Mouse (Mus musculus): ENCODE measurements around the gene Exosc10. TPM values are rescaled to one million over a fixed set of nuclear protein-coding genes. Genes with fewer than 3 reads are reported as not detected.

Gene Exosc10
- polyA plus RNA-seq, 1 experiment from 2014 or later = 95.6 TPM

DNA sequence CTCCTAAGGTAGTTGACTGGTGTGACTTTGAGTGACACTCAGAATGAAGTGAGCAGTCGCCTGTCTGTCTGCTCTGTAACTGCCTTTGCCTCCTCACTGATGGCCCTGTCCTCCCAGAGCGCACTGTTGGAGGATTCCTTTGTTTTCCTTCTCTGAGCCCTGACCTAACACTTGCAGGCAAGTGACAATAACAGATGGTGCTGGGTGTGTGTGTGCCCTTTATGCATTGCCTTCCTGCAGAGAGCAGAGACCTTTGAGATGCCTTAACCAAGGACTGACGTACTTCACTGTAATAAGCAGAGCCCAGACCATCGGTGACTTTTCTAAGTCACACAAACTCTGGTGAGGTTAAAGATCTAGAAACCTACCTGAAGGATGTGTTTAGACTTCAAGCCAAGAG is 26.9 kb upstream of the Exosc10 start:
- no peaks in the 10 kb centered on the region for H3K9me3 ChIP-seq
- ATAC-seq (ENCODE audit: low FRiP score, low read depth) = no peak
- peaks cover 87% of the 10 kb centered on the region for H3K36me3 ChIP-seq
- H3K9ac ChIP-seq = no peak overlapping the region
- H3K27me3 ChIP-seq (replicated peaks) = no peaks in the 10 kb centered on the region
- WGBS = 60% methylated on average over 4 of the region's 4 CpGs
- no peak overlapping the region for H3K4me2 ChIP-seq (replicated peaks)
- no peak overlapping the region for H3K4me3 ChIP-seq
- H3K27ac ChIP-seq = no peak overlapping the region
- no peaks in the 10 kb centered on the region for H3K4me1 ChIP-seq

DNA sequence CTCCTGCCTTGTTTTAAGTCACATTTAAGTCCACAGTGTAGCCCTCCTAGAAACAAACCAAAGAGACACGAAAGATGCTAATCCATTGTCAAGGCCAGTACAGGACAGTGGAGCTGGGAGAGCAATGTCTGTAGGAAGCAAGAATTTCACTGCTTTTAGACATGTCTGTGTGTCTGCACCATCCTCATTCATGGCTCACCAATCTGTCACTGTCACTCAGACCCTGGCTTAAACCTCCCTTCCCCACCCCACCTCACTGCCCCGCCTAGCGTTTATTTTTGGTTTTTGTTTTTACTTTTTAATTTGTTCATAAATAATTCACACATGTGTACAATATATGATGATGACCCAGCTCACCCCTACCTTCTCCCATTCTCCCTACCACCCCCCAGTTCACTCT is 25.7 kb upstream of the Exosc10 start:
- Histone ChIP-seq H3K9me3 (no peaks in the 10 kb centered on the region), H3K27me3 (replicated peaks) (no peaks in the 10 kb centered on the region), H3K27ac (no peak overlapping the region), H3K4me3 (no peak overlapping the region), H3K4me2 (replicated peaks) (no peak overlapping the region), H3K36me3 (peaks cover 87% of the 10 kb centered on the region), H3K4me1 (no peaks in the 10 kb centered on the region), H3K9ac (no peak overlapping the region)
- WGBS = 93% methylated on average over 3 of the region's 3 CpGs
- ATAC-seq (ENCODE audit: low FRiP score, low read depth) = no peak

DNA sequence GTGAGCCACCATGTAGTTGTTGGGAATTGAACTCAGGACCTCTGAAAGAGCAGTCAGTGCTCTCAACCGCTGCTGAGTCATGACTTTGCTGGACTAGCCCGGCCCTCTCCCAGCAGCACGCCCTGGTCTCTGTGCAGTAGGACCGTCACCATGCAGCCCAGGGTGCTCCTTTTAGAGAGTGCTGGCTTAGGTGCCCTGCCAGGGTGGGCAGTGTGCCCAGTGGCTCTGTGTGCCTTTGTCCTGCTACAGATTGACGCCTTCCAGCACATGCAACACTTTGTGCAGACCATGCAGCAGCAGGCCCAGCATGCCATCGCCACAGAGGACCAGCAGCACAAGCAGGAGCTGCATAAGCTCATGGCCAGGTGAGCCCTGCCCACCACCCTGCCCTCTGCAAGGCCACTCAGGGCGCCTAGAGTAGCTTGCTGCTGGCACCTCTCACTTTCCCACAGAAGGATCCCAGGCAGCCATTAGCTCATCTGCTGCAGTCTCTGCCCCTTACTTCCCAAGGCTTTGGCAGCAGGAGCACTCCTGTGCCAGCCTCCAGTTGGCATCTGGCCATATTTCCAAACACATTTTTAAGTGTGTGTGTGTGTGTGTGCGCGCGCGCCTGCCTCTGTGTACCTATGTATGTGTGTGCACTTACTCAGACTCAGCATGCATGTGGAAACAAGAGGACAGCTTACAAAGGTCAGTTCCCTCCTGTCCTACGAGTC is 24.5 kb upstream of the Exosc10 start:
- WGBS = 93% methylated on average over 12 of the region's 12 CpGs
- H3K27ac ChIP-seq = no peak overlapping the region
- H3K9me3 ChIP-seq = no peaks in the 10 kb centered on the region
- no peak overlapping the region for H3K9ac ChIP-seq
- H3K4me1 ChIP-seq = no peaks in the 10 kb centered on the region
- no peak for ATAC-seq (ENCODE audit: low FRiP score, low read depth)
- H3K4me3 ChIP-seq = no peak overlapping the region
- no peaks in the 10 kb centered on the region for H3K27me3 ChIP-seq (replicated peaks)
- H3K36me3 ChIP-seq = peaks cover 90% of the 10 kb centered on the region
- no peak overlapping the region for H3K4me2 ChIP-seq (replicated peaks)

DNA sequence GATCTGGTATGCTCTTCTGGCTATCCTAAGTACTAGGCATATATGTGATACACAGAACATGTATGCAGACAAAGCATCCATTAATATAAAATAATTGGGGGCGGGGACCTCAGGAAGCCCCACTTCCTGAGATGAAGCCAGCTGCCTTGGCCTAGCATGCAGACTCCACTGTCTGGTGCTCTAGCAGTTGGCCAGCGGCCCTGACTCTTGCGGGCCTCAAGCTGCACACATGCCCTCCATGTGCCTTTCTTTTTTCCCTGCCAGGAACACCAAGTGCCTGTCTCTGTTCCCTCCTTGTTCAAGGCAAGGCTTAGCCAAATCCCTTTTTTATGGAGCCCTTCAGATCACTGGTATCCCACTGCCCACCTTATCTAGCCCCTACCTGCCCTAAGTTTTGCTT is 22.4 kb upstream of the Exosc10 start:
- 99% methylated on average over 3 of the region's 3 CpGs for WGBS
- Histone ChIP-seq H3K9ac (no peak overlapping the region), H3K4me1 (no peaks in the 10 kb centered on the region), H3K4me2 (replicated peaks) (no peak overlapping the region), H3K27me3 (replicated peaks) (no peaks in the 10 kb centered on the region), H3K4me3 (no peak overlapping the region), H3K36me3 (peaks cover 95% of the 10 kb centered on the region), H3K27ac (no peak overlapping the region), H3K9me3 (no peaks in the 10 kb centered on the region)
- ATAC-seq (ENCODE audit: low FRiP score, low read depth) = no peak

DNA sequence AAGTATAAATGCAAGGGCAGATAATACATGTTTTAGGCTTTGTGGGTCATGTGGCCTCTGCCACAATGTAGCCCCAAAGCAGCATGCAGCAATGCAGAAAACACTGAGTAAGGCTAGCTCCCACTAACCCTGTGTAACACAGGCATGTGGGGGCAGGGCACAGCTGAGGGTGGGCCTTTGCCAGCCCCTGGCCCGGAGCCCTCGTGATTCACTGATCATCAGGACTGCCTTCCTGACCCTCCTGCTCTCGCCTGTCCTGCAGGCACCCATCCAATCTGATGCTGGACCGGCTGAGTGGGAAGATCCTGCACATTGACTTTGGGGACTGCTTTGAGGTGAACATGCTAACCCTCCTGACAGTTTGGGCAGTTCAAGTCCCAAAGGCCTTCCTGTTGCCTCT is 9.1 kb upstream of the Exosc10 start:
- no peaks in the 10 kb centered on the region for H3K4me1 ChIP-seq
- no peak for ATAC-seq (ENCODE audit: low FRiP score, low read depth)
- no peaks in the 10 kb centered on the region for H3K27me3 ChIP-seq (replicated peaks)
- no peak overlapping the region for H3K9ac ChIP-seq
- no peaks in the 10 kb centered on the region for H3K9me3 ChIP-seq
- H3K4me3 ChIP-seq = no peak overlapping the region
- no peak overlapping the region for H3K27ac ChIP-seq
- no peak overlapping the region for H3K4me2 ChIP-seq (replicated peaks)
- peaks cover 94% of the 10 kb centered on the region for H3K36me3 ChIP-seq
- WGBS = 85% methylated on average over 4 of the region's 4 CpGs

DNA sequence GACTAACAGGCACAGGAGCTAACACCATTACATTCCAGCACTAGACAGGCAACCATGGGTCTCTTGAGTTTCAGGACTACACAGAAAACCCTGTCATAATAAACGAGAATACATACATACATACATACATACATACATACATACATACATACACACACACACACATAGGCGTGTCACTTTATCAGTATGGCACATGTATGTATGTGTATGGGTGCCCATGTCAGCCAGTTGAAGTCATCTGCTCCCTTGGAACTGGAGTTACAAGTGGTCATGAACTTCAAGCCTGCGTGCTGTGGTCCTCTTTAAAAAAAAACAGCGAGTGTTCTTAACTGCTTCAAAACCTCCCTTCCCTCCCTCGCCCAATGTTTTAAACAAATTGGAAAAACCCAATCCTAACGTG is 463 bp upstream of the Exosc10 start:
- no peak overlapping the region for H3K27ac ChIP-seq

DNA sequence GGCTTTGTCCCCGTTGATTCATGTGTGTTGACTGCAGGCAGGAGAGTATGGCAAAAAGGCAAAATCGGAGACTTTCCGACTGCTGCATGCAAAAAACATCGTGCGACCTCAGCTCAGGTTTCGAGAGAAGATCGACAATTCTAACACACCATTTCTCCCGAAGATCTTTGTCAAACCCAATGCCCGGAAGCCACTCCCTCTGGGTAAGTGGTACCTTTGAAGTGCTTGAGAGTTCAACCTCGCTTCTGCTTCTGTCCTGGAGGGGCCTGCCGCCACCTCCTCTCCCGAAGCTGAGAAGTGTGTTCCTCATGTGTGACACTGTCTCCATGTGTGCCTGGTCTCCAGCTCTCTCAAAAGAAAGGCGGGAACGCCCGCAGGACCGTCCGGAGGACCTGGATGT is 4.4 kb downstream of the Exosc10 start:
- H3K27me3 ChIP-seq (replicated peaks) = no peaks in the 10 kb centered on the region
- no peak overlapping the region for H3K4me2 ChIP-seq (replicated peaks)
- peaks cover 3% of the 10 kb centered on the region; the same call in 1 of the 2 replicates for H3K4me1 ChIP-seq
- no peak for ATAC-seq (ENCODE audit: low FRiP score, low read depth)
- H3K36me3 ChIP-seq = peaks cover 77% of the 10 kb centered on the region
- H3K9ac ChIP-seq = no peak overlapping the region
- H3K27ac ChIP-seq = no peak overlapping the region
- no peaks in the 10 kb centered on the region for H3K9me3 ChIP-seq
- no peak overlapping the region for H3K4me3 ChIP-seq
- 96% methylated on average over 17 of the region's 17 CpGs for WGBS

More for the DNA sequence above, 463 bp upstream of the Exosc10 start:
- 34% methylated on average over 6 of the region's 6 CpGs for WGBS
- ATAC-seq (ENCODE audit: low FRiP score, low read depth) = peak; percentile 39; the same call in 1 of the 2 replicates
- Histone ChIP-seq H3K27me3 (replicated peaks) (no peaks in the 10 kb centered on the region), H3K4me1 (peaks cover 3% of the 10 kb centered on the region; the same call in 1 of the 2 replicates), H3K4me3 (peak overlapping the region; percentile 76), H3K9ac (peak overlapping the region; percentile 91), H3K9me3 (no peaks in the 10 kb centered on the region), H3K4me2 (replicated peaks) (peak overlapping the region; percentile 68), H3K36me3 (peaks cover 69% of the 10 kb centered on the region)

DNA sequence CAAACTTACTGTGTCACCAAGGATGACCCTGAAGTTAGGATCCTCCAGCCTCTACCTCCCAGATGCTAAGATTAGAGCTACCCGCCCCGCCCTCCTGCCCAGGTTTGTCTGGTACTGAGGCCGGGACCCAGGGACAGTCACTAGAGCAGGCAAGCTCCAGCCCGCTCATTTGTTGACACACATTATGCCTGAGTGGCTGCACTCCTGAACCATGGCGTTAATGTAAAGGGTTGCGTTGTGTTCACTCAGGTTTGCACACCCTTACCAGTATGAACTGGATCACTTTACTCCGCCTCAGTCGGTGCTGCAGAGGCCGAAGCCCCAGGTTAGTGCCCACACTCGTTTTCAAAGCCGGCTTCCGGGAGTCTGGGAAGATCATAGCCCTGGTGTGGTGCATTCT is 5.4 kb downstream of the Exosc10 start:
- H3K4me1 ChIP-seq = peaks cover 3% of the 10 kb centered on the region; the same call in 1 of the 2 replicates
- no peak overlapping the region for H3K9ac ChIP-seq
- H3K4me2 ChIP-seq (replicated peaks) = no peak overlapping the region
- 95% methylated on average over 12 of the region's 12 CpGs for WGBS
- no peak for ATAC-seq (ENCODE audit: low FRiP score, low read depth)
- peaks cover 86% of the 10 kb centered on the region for H3K36me3 ChIP-seq
- no peak overlapping the region for H3K4me3 ChIP-seq
- no peak overlapping the region for H3K27ac ChIP-seq
- no peaks in the 10 kb centered on the region for H3K9me3 ChIP-seq
- no peaks in the 10 kb centered on the region for H3K27me3 ChIP-seq (replicated peaks)

DNA sequence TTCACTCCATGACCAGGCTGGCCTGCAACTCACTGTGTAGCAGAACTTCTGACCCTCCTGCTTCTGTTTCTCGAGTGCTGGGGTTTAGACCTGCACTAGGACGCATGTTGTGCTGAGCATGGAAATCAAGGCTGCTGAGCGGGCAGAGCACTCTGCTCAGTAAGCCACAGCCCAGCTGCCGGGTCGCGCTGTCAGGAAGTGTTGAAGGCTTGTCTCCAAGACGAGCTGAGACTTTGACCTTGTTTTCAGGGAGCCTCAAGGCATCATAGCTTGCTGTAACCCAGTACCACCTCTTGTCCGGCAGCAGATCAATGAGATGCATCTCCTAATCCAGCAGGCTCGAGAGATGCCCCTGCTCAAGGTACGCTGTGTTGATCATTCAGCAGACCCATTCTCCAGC is 11.9 kb downstream of the Exosc10 start:
- 91% methylated on average over 10 of the region's 10 CpGs for WGBS

DNA sequence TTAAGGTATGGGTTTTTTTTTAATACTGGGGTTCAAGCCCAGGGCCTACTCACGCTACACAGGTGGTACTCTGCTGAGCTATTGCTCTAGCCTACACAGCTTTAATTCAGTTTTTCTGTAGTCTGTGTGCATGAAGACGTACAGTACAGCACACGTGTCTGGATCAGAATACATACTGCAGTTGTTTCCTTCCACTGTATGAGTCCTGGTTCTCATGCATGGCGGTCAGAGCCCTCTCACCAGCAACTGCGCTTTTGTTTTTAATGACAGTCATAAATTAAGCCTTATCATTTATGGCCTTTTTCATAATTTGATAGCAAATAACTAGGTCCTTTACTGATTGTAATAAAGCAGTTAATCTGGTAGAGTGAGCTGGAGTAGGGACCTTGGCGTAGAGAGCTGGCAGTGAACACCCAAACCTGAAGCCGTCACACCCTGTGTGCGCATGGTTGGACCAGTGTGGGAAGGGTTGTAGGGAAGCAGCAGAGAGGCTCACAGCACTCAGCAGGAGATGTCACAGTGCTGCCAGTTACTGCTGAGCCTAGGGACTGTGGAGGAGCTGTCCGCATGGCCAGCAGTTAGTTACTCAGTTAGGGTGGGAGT is 12.6 kb downstream of the Exosc10 start:
- H3K4me1 ChIP-seq = no peaks in the 10 kb centered on the region
- no peaks in the 10 kb centered on the region for H3K9me3 ChIP-seq
- H3K36me3 ChIP-seq = peaks cover 97% of the 10 kb centered on the region
- WGBS = 96% methylated on average over 9 of the region's 9 CpGs
- ATAC-seq (ENCODE audit: low FRiP score, low read depth) = no peak
- no peak overlapping the region for H3K4me3 ChIP-seq
- no peak overlapping the region for H3K9ac ChIP-seq
- no peak overlapping the region for H3K27ac ChIP-seq
- no peak overlapping the region for H3K4me2 ChIP-seq (replicated peaks)
- H3K27me3 ChIP-seq (replicated peaks) = no peaks in the 10 kb centered on the region

More for the DNA sequence above, 11.9 kb downstream of the Exosc10 start:
- Histone ChIP-seq H3K36me3 (peaks cover 97% of the 10 kb centered on the region), H3K9me3 (no peaks in the 10 kb centered on the region), H3K27me3 (replicated peaks) (no peaks in the 10 kb centered on the region), H3K4me1 (no peaks in the 10 kb centered on the region), H3K9ac (no peak overlapping the region), H3K4me2 (replicated peaks) (no peak overlapping the region), H3K4me3 (no peak overlapping the region), H3K27ac (no peak overlapping the region)
- ATAC-seq (ENCODE audit: low FRiP score, low read depth) = no peak

DNA sequence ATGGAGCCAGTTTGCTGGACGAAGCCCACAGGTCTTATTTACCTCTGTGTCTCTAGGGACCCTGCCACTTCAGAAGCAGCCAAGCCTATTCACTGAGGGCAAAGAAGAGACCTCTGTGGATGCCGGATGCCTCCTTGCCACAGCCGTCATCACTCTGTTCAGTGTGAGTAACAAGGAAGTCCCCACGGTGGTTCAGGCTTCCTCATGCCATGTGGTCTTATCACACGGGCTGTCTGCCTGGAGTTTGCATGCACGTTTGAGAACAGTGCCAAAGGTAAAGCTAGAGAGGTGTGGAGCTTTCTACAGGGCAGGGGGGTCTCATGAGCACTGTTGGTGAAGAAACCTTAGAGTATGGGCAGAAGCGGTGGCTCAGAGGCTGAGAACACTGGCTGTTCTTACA is 15.0 kb downstream of the Exosc10 start:
- Histone ChIP-seq H3K9me3 (no peaks in the 10 kb centered on the region), H3K27me3 (replicated peaks) (no peaks in the 10 kb centered on the region), H3K4me1 (no peaks in the 10 kb centered on the region), H3K36me3 (peaks cover 97% of the 10 kb centered on the region), H3K4me3 (no peak overlapping the region), H3K27ac (no peak overlapping the region), H3K4me2 (replicated peaks) (no peak overlapping the region), H3K9ac (no peak overlapping the region)
- WGBS = 95% methylated on average over 7 of the region's 7 CpGs
- no peak for ATAC-seq (ENCODE audit: low FRiP score, low read depth)

DNA sequence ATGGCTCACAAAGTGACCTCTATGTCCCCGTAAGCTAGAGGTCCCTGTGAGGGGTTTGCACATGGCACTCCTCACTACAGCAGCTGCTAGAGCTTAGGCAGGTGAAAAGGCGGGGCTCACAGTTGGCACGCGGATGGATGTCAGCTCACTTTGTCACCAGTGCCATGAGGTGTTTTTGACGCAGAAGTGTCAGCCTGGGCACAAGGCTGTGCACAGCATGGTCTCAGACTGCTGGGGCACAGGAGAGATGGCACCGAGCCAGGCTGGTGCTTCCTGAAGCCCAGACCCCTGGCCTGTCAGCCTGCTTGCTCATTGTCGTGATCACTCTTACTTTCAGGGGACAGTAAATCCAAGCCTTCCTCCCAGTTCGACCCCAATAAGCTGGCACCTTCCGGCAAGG is 22.5 kb downstream of the Exosc10 start:
- Histone ChIP-seq H3K4me2 (replicated peaks) (no peak overlapping the region), H3K4me1 (no peaks in the 10 kb centered on the region), H3K27me3 (replicated peaks) (no peaks in the 10 kb centered on the region), H3K36me3 (peaks cover 78% of the 10 kb centered on the region), H3K9ac (no peak overlapping the region), H3K27ac (no peak overlapping the region), H3K4me3 (no peak overlapping the region), H3K9me3 (no peaks in the 10 kb centered on the region)
- 92% methylated on average over 9 of the region's 9 CpGs for WGBS
- ATAC-seq (ENCODE audit: low FRiP score, low read depth) = no peak

DNA sequence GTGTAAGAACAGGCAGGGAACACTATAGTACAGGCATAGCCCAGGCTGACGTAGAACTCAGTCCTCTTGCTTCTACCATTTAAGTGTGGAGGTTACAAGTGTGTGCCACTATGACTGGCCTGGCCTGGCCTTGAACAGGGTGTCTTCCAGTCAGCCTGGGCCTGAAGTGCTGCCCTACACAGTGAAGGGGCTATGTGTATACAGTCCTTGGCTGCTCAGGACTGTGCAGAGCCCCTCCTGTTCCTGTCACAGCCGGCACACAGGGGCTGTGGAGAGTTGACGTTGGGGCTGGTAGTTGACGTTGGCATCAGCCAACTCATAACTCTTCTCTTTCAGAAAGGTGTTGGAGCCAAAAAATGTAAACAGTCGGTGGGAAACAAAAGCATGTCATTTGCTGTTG is 23.2 kb downstream of the Exosc10 start:
- Histone ChIP-seq H3K4me1 (no peaks in the 10 kb centered on the region), H3K27ac (no peak overlapping the region), H3K9ac (no peak overlapping the region), H3K4me3 (no peak overlapping the region), H3K9me3 (no peaks in the 10 kb centered on the region), H3K4me2 (replicated peaks) (no peak overlapping the region), H3K36me3 (peaks cover 72% of the 10 kb centered on the region), H3K27me3 (replicated peaks) (no peaks in the 10 kb centered on the region)
- no peak for ATAC-seq (ENCODE audit: low FRiP score, low read depth)
- WGBS = 93% methylated on average over 5 of the region's 5 CpGs

Data from neural tube, embryonic 12.5 days (tissue).